Mouse (Mus musculus): ENCODE measurements at regions not wholly inside any gene's neighbourhood (a gene's known extent, or its start where the extent isn't known, plus 50 kb on each side); places are given as distances from the start of the nearest gene placed in this dataset.

- H3K27me3 ChIP-seq (ENCODE audit: control insufficient read depth, insufficient read depth, low read length): no peaks in the 10 kb centered on the region
- H3K36me3 ChIP-seq (ENCODE audit: control insufficient read depth, insufficient read depth, low read length): no peaks in the 10 kb centered on the region
- 29% methylated on average over 6 of the region's 6 CpGs for WGBS
- ATAC-seq (ENCODE audit: low FRiP score, low TSS enrichment) (no peak), DNase-seq (ENCODE audit: low spot score) (no peak)
- no peak overlapping the region for H3K27ac ChIP-seq (replicated peaks)
- H3K9me3 ChIP-seq (ENCODE audit: control insufficient read depth, low read length): no peaks in the 10 kb centered on the region
- H3K9ac ChIP-seq (ENCODE audit: low read length): no peak overlapping the region
- no peak overlapping the region for H3K4me2 ChIP-seq (replicated peaks; ENCODE audit: low read depth)
- H3K4me1 ChIP-seq (replicated peaks; ENCODE audit: control insufficient read depth, insufficient read depth): no peaks in the 10 kb centered on the region
- no peak overlapping the region for H3K4me3 ChIP-seq (ENCODE audit: low read depth, low read length)
- TF ChIP-seq CTCF (IDR thresholded peaks at IDR 0.05; ENCODE audit: low read depth) (no peak), EP300 (optimal IDR thresholded peaks at IDR 0.05) (no peak)
Measured at GRCm38 (mm10) chr10:23711416-23712171, 75.5 kb downstream of the Rps12 start.

DNA sequence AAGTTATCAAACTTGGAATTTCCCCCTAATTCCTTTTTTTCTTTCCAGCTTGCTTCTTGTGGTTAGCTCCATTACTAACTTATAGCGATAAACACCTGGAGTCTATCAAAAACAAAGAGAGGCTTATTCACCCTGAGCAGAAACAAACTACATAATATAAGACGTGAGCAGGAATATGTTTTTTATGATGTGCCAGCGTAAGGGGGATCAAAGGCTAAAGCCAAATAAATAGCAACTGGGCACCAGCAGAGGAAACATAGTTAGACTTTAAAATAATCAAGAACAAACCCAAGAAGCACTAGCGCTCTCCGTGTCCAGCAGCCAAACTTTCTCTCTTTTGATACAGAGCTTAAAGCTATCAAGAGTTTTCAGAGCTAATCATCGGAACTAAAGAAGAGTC lies 76.1 kb downstream of the Rps12 start:
- DNase-seq (ENCODE audit: low spot score): no peak
- Histone ChIP-seq H3K9me3 (ENCODE audit: control insufficient read depth, low read length) (no peaks in the 10 kb centered on the region), H3K27ac (replicated peaks) (no peak overlapping the region), H3K4me2 (replicated peaks; ENCODE audit: low read depth) (no peak overlapping the region), H3K36me3 (ENCODE audit: control insufficient read depth, insufficient read depth, low read length) (no peaks in the 10 kb centered on the region), H3K9ac (ENCODE audit: low read length) (no peak overlapping the region), H3K27me3 (ENCODE audit: control insufficient read depth, insufficient read depth, low read length) (no peaks in the 10 kb centered on the region), H3K4me3 (ENCODE audit: low read depth, low read length) (no peak overlapping the region), H3K4me1 (replicated peaks; ENCODE audit: control insufficient read depth, insufficient read depth) (no peaks in the 10 kb centered on the region)
- TF ChIP-seq EP300 (optimal IDR thresholded peaks at IDR 0.05) (no peak), CTCF (IDR thresholded peaks at IDR 0.05; ENCODE audit: low read depth) (no peak)
- ATAC-seq (ENCODE audit: low FRiP score, low TSS enrichment): no peak
- WGBS: 40% methylated on average over 6 of the region's 6 CpGs

GRCm38 (mm10) chr10:23708261-23708660 lies 78.8 kb downstream of the Rps12 start:
- no peak overlapping the region for H3K9ac ChIP-seq (ENCODE audit: low read length)
- no peak for DNase-seq (ENCODE audit: low spot score)

DNA sequence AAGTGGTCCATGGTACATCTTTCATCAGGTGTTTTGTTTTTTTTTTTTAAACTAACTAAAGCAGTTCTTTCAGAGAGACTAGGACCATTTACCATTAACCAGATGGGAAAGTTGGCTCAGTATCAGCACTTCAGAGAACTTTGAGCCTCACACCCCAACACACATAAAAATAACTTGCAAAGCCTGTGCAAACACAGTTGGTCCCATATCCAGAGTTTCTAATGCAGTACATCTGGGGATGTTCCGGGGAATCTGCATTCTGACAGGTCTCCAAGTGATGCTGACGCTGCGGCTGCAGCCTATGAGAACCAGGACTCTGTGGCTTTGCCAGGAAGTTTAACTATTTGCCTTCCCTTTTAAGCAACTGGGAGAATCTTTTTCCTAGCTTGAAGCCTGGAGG lies 79.9 kb downstream of the Rps12 start:
- no peaks in the 10 kb centered on the region for H3K36me3 ChIP-seq (ENCODE audit: control insufficient read depth, insufficient read depth, low read length)
- no peaks in the 10 kb centered on the region for H3K27me3 ChIP-seq (ENCODE audit: control insufficient read depth, insufficient read depth, low read length)
- H3K9ac ChIP-seq (ENCODE audit: low read length): no peak overlapping the region
- no peaks in the 10 kb centered on the region for H3K4me1 ChIP-seq (replicated peaks; ENCODE audit: control insufficient read depth, insufficient read depth)
- 31% methylated on average over 3 of the region's 3 CpGs for WGBS
- TF ChIP-seq EP300 (optimal IDR thresholded peaks at IDR 0.05) (no peak), CTCF (IDR thresholded peaks at IDR 0.05; ENCODE audit: low read depth) (no peak)
- no peak for DNase-seq (ENCODE audit: low spot score)
- no peak overlapping the region for H3K4me3 ChIP-seq (ENCODE audit: low read depth, low read length)
- H3K27ac ChIP-seq (replicated peaks): no peak overlapping the region
- no peak overlapping the region for H3K4me2 ChIP-seq (replicated peaks; ENCODE audit: low read depth)
- ATAC-seq (ENCODE audit: low FRiP score, low TSS enrichment): no peak
- H3K9me3 ChIP-seq (ENCODE audit: control insufficient read depth, low read length): no peaks in the 10 kb centered on the region

More at GRCm38 (mm10) chr10:23708261-23708660, 78.8 kb downstream of the Rps12 start:
- H3K4me3 ChIP-seq (ENCODE audit: low read depth, low read length): no peak overlapping the region
- no peaks in the 10 kb centered on the region for H3K9me3 ChIP-seq (ENCODE audit: control insufficient read depth, low read length)
- ATAC-seq (ENCODE audit: low FRiP score, low TSS enrichment): no peak
- H3K4me1 ChIP-seq (replicated peaks; ENCODE audit: control insufficient read depth, insufficient read depth): no peaks in the 10 kb centered on the region
- no peak for TF ChIP-seq EP300 (optimal IDR thresholded peaks at IDR 0.05)
- TF ChIP-seq CTCF (IDR thresholded peaks at IDR 0.05; ENCODE audit: low read depth): no peak
- H3K27me3 ChIP-seq (ENCODE audit: control insufficient read depth, insufficient read depth, low read length): no peaks in the 10 kb centered on the region
- no peak overlapping the region for H3K4me2 ChIP-seq (replicated peaks; ENCODE audit: low read depth)
- WGBS: 69% methylated on average over 8 of the region's 8 CpGs
- no peak overlapping the region for H3K27ac ChIP-seq (replicated peaks)
- no peaks in the 10 kb centered on the region for H3K36me3 ChIP-seq (ENCODE audit: control insufficient read depth, insufficient read depth, low read length)

GRCm38 (mm10) chr10:23704048-23704447 lies 83.0 kb downstream of the Rps12 start:
- no peak overlapping the region for H3K27ac ChIP-seq (replicated peaks)
- no peaks in the 10 kb centered on the region for H3K27me3 ChIP-seq (ENCODE audit: control insufficient read depth, insufficient read depth, low read length)
- TF ChIP-seq EP300 (optimal IDR thresholded peaks at IDR 0.05) (no peak), CTCF (IDR thresholded peaks at IDR 0.05; ENCODE audit: low read depth) (no peak)
- DNase-seq (ENCODE audit: low spot score) (no peak), ATAC-seq (ENCODE audit: low FRiP score, low TSS enrichment) (no peak)
- no peaks in the 10 kb centered on the region for H3K36me3 ChIP-seq (ENCODE audit: control insufficient read depth, insufficient read depth, low read length)
- WGBS: 48% methylated on average over 1 of the region's 1 CpGs
- no peak overlapping the region for H3K4me2 ChIP-seq (replicated peaks; ENCODE audit: low read depth)
- no peak overlapping the region for H3K9ac ChIP-seq (ENCODE audit: low read length)
- no peak overlapping the region for H3K4me3 ChIP-seq (ENCODE audit: low read depth, low read length)
- no peaks in the 10 kb centered on the region for H3K4me1 ChIP-seq (replicated peaks; ENCODE audit: control insufficient read depth, insufficient read depth)
- H3K9me3 ChIP-seq (ENCODE audit: control insufficient read depth, low read length): no peaks in the 10 kb centered on the region

DNA sequence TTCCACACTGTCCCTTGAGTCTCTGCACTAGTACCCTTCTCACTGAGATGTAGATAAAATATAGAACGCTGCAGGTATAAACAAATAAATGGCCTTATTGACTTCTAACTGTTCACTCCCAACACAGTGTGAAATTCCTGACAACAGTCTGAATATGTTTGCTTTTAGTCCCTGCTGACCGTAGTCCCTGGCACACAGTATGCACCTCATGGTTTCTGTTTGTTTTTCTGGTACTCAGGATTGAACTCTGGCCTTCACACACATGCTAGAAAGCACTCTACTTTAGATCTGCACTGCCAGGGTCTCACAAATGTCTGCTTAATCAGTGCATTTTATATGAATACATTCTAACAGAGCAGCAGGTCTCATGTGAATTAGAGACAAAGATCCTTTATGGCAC lies 95.8 kb downstream of the Rps12 start:
- DNase-seq (ENCODE audit: low spot score) (no peak), ATAC-seq (ENCODE audit: low FRiP score, low TSS enrichment) (no peak)
- TF ChIP-seq EP300 (optimal IDR thresholded peaks at IDR 0.05) (no peak), CTCF (IDR thresholded peaks at IDR 0.05; ENCODE audit: low read depth) (no peak)
- no peak overlapping the region for H3K4me2 ChIP-seq (replicated peaks; ENCODE audit: low read depth)
- no peaks in the 10 kb centered on the region for H3K9me3 ChIP-seq (ENCODE audit: control insufficient read depth, low read length)
- no peak overlapping the region for H3K27ac ChIP-seq (replicated peaks)
- no peak overlapping the region for H3K4me3 ChIP-seq (ENCODE audit: low read depth, low read length)
- 46% methylated on average over 2 of the region's 2 CpGs for WGBS
- H3K27me3 ChIP-seq (ENCODE audit: control insufficient read depth, insufficient read depth, low read length): no peaks in the 10 kb centered on the region
- no peaks in the 10 kb centered on the region for H3K4me1 ChIP-seq (replicated peaks; ENCODE audit: control insufficient read depth, insufficient read depth)
- no peaks in the 10 kb centered on the region for H3K36me3 ChIP-seq (ENCODE audit: control insufficient read depth, insufficient read depth, low read length)
- no peak overlapping the region for H3K9ac ChIP-seq (ENCODE audit: low read length)
